Mouse (Mus musculus) testis, postnatal 14 days (tissue): ENCODE measurements around the gene Tcf7l2.

Source experiments
- DNase-seq: peaks from one replicate; pipeline ENCODE4 v3.0.0; 2021; ENCODE audit warnings: low spot score

The Tcf7l2 gene

DNA sequence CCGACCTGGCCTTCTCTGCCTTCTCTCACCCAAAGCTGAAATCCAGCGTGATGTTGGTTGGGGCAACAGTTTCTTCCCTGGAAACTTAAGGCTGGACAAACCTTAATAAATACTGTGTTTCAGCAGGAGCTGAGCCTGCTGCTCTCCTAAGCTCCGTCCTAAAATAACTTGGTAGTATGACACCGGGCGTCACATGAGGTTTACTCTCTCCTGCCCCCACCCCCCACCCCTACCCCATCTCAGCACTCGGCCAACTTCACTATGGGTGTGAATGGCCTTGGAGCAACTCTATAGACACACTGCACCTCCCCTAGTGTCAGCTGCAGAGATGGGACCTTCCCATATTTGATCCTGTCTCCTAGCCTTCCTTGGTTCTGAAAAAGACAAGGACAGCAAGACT lies 15.8 kb downstream of the Tcf7l2 start:
- no peak for DNase-seq

DNA sequence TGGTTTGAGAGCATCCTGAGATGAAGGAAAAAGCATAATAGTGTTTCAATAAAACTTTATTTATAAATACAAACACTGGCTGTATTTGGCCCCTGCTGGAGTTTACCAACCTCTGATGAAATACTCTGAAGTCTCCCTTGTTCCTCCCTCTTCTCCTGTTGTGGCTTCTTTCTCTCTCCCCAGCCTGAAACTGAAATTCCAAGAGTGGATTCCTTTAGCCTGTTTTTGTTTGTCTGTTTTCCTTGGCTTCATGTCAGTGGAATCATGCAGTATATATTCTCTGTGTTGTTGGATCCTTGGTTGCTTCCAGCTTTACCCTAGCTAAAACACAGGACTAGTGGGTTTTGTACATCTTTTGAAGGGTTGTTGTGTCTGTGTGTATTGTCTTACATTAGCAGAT lies 16.5 kb downstream of the Tcf7l2 start:
- DNase-seq = no peak

DNA sequence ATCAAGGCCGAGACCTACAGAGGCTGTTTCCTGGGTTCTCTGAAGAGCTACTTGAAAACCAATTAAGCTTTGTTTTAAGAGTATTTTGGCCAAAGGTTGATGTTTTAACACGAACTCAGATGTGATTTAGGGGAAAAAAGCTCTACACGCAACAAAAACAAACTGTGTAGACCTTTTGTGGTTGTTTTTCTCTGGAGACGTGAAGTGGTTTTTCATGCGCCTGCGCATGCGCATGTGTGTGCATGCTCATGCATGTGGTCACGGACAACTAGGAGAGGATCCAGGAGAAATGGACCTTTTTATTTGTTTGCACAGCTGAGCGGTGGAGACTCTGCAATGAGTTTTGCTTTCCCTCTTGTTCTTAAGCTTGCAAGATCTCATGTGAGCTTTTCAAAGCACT lies 17.4 kb downstream of the Tcf7l2 start:
- no peak for DNase-seq

DNA sequence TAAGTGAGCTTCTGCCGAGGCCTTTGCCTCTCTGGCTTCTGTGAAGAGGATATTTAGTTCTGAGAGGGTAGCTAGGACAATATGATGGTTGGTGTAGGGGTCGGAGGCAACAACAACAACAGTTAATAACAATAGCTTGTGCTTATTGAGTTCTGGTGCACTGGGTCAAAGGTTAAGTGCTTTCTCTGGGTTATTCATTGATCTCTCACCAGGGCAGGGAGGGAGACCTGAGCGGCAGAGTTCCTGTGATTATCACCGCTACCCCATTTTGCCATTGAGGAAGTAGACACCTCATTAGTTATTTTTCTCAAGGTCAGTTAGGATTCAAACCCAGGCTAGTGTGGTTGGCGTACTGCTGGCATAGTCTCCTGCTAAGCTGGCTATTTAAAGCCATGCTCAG lies 19.5 kb downstream of the Tcf7l2 start:
- no peak for DNase-seq

DNA sequence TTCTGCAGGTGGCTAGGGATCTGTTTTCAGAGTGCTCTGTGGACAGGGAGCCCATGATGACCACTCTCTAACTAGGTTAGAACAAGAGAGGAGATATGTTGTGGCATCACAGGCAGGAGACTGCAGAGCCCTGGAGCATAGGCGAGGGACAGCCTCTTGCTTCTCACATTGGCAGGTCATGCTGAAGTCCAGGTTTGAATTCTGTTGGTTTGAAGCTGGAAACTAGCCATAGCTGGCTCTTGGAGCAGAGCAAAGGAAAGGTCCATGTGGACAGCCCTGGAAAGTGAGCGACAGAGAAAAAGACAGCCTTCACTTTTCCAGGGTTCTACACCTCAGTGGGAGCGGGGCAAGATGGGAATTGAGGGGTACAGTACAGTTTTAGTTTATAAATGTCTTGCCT lies 20.6 kb downstream of the Tcf7l2 start:
- no peak for DNase-seq

DNA sequence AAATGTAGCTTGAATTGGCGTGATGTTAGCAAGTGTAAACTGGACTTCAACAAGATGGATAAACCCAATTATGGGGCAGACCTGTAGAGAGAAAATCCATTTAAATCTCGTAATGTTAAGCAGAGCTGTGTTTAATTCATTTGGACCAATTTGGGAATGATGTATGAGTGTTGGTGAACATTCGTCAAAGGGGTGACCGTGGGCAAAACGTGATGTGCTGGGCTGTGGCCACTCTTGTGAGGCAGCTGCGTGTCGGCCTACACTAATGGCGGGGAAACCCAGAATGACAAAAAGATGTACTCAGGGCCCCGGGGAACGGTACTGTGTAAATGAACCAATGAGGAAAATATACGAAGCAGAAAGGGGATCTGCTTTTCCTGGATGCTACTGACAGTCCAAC lies 24.2 kb downstream of the Tcf7l2 start:
- DNase-seq = no peak

DNA sequence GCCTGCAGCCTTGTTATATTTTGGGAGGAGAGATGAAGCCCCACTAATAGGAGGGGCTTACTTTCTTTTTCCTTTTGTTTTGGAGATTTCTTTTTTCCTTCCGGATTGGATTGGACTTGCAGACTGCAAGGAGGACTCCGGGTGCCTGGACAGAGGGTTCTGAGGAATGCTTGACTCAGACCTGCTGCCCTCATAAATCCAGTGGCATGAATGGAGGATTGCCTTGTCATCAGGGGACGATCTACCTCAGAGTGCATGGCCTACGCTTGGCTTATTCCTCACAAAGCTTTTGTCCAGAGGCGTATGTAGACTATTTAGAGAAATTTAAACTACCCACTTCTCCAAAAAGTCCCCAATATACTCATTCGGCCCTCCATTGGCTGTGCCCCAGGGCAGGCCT lies 25.5 kb downstream of the Tcf7l2 start:
- no peak for DNase-seq

DNA sequence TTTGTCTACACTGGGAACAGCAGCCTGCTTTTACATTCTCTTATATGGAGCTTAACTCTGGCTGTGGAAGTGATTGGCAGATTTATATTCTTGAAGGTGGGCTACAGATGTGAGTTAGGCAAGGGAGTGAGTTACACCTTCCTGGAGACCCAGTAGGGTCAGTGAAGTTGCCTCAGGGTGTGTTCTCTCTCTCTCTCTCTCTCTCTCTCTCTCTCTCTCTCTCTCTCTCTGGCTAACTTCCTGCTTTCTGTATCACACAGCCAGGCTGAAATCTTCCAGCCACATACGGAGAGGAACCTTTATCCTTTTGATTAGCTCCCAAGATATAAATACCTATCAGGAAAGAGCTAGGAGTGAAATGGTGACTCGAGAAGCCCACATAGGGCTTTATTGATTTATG lies 26.0 kb downstream of the Tcf7l2 start:
- no peak for DNase-seq

DNA sequence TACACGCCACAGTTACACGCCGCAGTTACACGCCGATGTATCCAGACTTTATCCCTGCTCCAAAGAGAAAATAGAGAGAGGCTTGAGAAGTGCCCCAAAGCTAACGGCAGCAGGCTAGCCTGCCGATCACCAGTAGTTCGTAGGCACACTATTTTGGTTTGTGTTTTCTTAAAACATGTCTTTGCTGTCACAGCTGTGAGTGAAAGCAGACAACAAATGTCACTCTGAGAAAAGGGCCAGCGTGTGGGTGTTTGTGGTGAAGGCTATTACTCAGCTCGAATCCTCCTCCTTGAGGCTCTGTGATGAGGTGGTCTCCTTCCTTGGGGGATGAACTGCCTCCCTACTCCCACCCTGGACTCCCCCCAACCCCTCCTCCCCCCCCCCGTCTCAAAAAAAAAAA lies 26.6 kb downstream of the Tcf7l2 start:
- DNase-seq = no peak

DNA sequence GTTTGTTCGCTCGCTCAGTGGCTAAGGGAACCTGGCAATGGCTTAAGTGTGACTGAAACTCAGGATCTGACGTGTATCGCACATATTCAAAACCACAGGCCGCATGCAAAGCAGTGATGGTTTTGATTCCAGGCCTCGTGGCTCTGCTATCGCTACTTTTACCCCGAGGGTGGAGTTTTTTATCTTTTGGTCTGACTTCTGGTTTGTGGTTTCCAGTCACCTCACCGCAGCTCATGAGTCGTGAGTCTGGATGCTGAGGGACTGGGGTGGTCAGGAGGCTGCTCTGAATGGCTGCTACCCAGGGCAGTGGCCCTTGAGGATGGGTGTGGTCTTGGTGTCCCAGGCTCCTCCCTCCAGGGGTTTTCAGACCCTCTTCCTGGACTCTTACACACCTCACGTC lies 27.3 kb downstream of the Tcf7l2 start:
- DNase-seq = no peak

DNA sequence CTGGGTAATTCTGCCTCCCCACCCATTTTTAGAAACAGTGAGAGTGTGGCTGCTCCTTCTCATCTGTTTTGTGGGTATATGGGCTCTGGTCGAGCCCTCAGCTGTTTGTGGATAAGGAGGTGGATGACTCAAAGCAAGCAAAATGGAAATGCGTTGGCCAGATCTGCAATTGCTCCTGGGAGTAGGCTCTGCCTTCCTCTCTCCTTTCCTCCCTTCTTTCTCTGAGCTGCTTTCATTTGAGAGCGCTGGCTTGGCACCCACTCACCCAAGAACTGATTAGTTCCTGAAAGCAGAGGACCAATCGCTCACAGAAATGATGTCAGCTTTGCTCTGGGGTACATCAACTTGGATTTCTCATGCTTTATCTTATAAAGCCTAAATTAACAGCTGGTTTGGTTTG lies 32.7 kb downstream of the Tcf7l2 start:
- no peak for DNase-seq

DNA sequence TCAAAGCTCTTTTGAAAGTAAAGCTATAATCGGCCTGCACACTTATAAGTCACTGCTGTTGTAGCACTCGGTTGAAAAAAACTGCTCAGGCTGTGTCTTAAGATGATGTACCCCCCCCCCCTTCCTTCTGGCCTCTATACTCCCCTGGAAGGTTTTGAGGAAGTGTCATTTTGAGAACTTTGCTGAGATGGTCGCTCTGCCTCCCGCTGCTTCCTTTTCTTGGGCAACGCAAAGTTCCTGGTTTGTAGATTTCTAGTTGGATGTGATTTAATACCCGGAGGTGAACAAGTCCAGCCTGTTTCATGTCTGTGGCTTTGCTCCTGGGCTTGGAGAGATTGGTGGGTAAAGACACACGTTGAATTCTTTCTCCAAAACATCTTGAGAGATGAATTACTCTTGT lies 33.2 kb downstream of the Tcf7l2 start:
- DNase-seq = no peak

DNA sequence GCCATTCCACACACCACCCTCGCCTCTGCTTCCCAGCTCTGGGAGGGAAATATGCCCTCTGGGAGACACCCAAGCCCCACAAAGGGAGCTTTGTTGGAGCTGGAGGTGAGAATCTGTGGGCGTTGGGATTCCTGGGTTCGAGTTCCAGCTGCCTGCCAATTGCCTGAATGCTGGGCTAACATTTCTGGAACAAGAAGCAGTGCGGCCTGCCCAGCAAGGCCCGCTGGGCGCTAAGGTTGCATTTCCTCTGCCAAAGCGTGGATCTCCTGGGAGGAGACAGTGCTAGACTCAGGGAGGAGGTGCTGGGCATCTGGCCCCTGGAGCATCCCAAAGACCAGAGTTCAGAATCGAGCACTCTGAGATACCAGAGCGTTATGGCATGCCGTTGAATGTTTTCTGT lies 38.3 kb downstream of the Tcf7l2 start:
- no peak for DNase-seq

DNA sequence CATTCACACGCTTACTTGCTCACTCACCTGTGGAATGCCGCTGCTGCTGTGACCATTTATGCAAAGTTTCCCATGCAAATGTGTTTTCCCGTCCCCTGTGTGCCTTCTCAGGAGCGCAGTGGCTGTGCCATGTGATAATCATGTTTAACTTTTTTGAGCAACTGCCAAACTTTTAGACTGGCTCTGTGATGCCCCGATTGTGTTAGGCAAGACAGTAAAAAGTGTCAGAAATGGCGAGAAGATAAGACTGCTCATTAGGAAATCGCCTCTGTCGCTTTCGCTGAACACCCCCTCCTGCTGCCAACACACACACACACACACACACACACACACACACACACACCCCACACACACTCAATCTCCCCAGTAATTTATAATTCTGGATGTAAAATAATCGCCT lies 39.5 kb downstream of the Tcf7l2 start:
- DNase-seq = no peak

DNA sequence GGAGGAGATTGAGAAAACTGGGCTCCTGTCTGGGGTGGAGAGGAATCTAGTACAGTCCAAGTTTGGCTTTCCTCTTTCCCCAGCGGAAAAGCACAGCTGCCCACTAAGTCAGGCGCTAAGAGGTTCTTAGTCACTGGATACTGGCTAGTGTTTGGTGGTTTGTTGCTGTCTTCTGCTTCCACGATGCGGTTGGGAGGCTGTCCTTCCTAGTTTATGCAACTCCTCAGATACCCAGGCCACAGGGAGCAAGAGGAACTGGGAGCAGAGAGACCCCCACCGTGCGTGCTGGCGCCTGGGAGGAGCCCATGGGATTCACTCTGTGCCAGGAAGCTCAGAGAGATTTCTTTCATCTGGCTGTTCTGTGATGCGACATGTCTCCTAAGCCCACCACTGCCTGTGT lies 40.1 kb downstream of the Tcf7l2 start:
- DNase-seq = no peak

DNA sequence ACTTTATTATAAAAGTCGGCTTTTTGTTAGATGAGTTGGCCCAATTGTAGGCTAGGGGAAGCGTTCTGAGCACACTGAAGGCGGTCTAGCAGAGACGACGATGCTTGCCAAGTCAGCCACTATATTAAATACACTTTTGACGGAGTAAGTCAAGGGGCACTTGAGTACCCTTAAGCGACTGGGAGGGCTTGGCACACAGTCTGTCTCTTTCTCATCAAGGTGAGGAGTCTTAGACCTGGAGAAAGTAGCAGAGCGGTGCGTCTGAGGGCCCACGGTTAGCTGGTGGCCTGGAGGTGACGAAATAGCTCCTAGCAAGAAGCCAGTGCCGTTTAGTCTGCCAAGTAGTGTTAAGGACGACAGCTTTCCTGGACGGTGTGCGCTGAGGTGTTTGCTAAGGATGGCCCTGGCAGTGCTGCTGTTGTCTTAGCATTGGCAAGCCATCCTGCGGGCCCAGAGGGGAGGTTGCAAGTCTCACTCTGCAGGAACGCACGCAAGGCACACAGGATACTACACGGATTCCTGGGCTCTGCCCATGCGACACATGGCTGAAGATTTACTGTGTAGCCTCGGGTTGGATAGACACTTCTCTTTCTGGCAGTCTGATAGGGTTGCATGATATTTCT lies 43.3 kb downstream of the Tcf7l2 start:
- DNase-seq = no peak

DNA sequence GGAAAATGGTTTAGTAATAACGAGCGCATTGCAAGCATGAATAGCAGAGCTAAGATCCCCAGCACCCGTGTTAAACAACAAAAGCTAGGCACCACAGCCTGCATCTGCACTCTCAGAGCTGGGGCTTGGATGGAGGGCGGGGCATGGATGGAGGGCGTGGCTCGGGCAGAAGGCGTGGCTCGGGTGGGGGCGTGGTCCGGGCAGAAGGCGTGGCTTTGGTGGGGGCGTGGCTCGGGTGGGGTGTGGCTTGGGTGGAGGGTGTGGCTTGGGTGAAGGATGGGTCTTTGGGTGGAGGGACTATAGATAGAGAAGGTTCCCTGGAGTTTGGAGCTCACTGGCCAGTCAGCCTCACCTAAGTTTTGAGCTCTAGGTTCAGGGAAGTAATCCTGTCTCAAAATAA lies 45.8 kb downstream of the Tcf7l2 start:
- peak; percentile 41 for DNase-seq

DNA sequence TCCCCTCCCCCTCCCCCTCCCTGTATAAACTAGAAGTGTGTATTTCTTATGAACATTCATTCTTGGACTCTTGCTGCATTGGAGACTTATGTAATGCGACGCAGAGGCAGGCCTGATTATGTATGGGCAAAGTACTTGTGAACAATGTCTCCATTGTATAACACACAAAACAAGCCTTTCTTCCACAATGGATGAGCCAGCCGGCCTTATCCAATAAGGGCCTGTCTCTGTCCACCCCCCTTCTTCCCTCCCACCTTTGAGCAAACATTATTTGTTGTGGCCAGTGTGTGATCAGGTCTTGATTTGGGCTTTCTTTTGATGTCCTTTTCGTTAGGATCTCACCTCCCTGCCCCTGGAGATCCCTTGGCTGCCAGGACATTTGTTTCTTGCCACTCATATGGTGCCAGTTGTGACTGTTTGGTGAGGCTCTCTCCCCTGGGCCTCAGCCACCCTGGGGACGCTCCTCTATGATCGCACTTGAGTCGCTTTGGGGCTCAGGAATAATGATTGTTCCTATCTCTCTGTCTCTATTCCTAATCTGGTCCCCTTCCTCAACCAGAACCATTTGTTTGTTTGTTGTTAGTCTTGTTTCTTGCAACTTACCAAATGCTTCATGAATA lies 46.8 kb downstream of the Tcf7l2 start:
- DNase-seq = peak; percentile 31

DNA sequence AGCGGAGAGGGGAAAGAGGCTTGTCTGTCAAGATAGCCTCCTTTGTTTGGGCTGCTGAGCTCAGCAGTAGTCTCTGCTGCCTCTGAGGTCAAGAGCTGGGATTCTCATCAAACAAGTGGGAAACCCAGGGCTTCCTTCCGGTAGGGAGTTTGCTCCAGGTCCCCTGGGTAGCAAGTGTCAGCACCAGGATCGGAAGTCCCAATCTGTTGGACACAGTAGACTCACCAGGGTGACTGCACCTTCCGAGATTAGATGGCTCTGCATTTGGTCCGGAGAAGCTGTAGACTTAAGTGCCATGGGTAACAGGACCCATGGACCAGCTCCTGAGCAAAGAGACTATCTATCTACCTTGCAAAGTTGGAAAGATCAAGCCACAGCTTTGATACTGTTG lies 47.3 kb downstream of the Tcf7l2 start:
- no peak for DNase-seq

DNA sequence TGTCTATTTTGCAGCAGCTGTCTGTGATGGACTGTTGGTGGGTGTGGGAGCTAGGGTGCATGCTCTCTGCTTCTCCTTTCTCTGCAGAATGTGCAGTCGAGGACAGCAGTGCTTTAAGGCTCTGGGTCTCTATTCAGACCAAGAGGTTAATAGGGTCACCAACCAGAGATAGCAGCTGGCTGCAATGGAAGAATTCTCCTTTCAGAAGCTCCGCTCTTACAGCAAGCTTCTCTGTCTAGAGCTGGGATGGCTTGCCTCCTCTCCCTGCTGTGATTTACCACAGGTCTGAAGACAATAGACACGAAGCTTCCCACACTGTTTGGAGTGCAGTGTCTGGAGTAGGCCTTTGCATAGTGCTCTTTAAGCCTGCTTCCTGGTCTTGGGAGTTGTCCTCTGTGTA lies 48.2 kb downstream of the Tcf7l2 start:
- DNase-seq = no peak

DNA sequence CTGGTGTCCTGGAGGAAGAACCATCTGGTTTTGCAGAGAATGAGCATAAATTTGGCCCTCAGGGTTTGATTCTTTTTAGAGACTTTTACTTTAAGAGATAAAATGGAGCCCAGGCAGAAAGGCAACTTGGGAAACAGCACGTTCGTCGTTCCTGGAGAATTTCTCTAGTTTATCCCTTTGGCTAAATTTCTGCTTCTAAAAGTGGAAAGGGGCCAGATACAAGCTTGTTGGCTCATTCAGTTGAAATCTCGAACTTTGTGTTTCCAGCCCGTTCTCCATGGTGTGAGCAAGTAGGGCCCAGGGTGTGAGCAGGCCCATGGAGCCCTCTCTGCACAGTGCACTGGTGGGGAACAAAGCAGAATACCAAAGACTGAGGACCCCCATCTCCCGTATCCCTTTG lies 49.7 kb downstream of the Tcf7l2 start:
- no peak for DNase-seq

DNA sequence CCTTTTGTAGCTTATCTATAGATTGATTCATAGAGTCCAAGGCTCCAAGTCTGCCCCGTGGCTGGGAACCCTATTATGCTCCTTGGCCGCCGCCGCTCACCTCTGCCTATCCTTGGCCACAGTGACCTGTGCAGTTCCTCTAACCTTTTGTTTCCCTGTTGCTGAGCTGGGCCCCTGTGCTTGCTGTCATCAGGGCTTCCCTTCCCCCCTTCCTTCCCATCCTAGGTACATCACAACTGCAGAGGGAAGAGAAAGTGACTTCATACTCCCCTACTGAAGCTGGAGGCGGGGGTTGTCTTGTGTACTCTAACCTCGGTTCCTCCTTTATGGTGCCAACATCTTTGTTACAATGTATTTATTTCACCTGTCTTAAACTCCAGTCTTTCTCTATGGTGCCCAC lies 50.3 kb downstream of the Tcf7l2 start:
- DNase-seq = peak; percentile 39

DNA sequence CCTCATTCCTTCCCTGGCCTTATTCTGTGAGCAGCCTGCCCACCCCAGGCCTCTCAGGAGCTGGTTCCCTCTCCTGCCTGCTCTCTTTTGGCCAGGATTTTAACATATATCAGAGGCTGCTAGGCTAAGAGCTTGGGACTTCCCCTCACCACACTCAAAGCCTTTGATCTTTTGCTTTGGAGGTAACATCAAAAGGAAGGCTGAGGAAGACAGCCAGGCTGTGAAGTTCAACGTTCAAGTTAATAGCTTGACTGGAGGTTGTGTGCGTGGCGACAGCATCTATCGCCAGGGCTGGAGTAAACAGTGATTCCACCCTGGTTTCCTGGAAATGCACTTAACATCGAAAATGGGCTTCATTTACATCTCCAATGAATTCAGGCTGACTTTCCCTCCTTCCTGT lies 51.0 kb downstream of the Tcf7l2 start:
- no peak for DNase-seq

DNA sequence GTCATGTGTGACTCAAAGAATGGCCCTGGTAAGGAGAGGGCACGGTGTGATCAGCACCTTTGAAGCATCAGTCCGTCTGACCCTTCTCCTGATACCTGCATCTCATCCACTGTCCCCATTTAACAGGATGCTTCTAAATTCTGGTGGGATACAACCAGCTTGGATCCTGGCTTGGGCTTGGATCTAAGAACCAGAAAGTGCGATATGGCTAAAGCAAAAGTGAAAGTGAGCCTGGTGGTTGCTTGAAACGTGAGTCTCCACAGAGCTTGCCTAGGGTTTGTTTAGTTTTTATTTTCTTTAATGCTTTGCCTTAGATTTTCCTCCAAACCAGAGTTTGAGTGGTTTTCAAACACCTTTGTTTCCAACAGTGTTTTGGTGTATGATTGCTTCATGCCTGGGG lies 51.4 kb downstream of the Tcf7l2 start:
- no peak for DNase-seq
